Mouse (Mus musculus): ENCODE measurements around the gene Fbxl17.

- TF ChIP-seq CTCF (IDR thresholded peaks at IDR 0.05) (no peak), EP300 (IDR thresholded peaks at IDR 0.05; ENCODE audit: insufficient read depth, low read depth, low read length) (no peak)
Observed at GRCm38 (mm10) chr17:63390951-63391350, 108.9 kb downstream of the Fbxl17 start.
